Mouse (Mus musculus) retina, adult 2 months (tissue): Measurements from ENCODE around the gene Gpc3.
A peak's percentile ranks its signal among the peaks of the same experiment; 100 is the strongest.

Source experiments
- DNase-seq: peaks from one replicate; pipeline ENCODE4 v3.0.0-alpha.2; 2012; ENCODE audit warnings: low read depth, low spot score

Gene Gpc3

DNA sequence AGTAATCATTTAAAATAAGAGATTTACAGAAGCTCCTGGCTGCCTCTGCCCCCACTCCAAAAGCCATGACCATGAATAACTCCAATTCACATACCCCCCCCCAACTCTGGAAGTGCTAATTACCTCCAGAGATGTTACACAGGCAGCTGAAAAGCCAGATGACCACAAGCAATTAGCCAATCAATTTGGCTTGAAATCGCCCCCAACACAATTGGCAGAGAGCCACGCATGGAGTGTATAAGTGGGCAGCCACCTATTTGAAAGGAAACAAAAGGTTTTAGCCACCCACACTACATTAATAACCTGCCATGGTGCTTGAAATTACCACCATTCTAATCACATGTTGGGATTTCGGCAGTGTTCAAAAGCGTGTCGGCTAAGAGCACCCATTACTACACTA, 55.2 kb downstream of the Gpc3 start:
- no peak for DNase-seq

DNA sequence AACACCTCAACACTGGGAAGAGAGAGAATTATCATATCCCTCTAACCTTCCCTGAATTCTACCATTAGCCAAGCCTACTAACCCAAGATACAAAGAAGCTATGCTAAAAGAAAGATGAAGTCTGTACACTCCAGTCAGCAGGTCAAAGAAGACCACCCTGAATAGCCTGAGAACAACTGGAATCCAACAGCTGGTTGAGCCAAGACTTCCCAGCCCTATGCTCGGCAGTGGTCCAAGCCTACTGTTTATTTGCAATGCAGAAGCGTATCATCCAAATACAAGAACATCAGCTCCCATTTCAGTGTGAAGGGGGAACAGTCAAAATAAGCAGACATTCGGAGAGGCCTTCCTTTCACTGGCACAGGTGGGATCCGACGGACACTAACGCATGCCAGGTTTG, 56.3 kb downstream of the Gpc3 start:
- no peak for DNase-seq

DNA sequence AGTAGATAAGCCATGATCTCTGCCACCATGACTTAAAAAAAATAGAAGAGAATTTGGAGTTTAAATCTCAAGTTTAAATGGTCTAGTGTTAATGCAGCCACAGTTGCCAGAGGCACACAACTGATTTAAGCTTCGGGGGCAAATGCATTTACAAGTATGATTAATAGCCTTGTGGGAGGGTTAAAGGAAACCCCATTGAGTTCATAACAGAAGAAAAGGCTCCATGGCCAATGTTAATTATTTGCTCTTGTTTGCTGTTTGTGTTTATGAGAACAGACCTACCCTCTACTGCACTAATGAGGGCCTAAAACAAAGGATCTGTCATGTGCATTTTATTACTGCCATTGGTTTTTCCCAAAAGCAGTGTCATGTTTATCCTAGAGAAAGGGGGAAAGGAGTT, 62.5 kb downstream of the Gpc3 start:
- no peak for DNase-seq

DNA sequence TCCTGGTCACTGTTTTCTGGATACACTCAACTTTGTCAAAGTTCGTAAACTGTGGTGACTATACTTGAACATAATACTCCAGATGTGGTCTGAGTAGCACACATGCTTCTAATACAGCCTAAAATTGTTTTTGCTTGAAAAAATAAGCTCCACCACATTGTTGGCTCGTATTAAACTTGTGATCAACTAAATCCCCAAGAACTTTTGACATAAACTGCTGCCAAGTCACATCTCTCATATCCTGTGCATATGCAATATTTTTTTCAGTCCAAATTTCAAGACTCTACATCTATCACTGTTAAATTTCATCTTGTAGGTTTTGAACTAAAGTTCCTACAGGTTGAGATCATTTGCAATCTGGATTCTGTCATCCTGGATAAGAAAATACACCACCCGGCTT, 69.1 kb downstream of the Gpc3 start:
- no peak for DNase-seq

DNA sequence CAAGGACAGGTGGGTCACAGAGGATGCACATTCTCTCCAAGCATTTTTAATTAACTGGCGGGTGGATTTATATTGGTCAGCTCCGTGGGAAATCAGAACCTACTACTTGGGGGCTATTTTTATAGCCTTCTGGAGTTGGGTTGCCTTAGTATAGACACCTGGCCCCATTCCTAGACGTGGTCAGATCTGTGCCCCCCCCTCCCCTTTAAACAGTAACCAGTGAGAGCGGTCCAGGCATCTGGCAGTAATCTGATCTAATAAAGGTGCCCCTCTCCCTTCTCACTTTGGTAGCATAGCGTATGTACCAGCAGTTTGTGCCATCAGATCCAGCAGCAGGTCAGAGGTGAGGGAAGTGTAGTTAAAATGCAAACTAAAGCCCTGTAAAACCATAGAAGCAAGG, 76.5 kb downstream of the Gpc3 start:
- no peak for DNase-seq

DNA sequence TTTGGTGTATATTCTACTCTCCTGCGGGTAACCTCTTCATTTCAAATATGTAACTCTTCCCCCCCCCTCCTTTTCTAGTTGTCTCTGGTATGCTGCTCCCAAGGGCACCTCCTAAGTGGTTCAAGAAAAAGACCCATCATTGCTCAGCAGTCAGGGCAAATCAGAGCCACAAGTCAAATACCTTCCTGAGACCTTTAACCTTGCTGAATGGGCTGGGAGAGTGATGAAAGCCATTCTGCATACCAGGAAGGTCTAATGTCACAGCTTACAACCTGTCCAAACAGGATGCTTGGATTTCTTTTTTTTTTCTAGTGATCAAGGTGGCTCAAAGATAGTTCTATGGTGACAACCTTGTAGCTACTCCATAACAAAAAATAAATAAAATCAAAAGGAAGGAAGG, 80.0 kb downstream of the Gpc3 start:
- no peak for DNase-seq

DNA sequence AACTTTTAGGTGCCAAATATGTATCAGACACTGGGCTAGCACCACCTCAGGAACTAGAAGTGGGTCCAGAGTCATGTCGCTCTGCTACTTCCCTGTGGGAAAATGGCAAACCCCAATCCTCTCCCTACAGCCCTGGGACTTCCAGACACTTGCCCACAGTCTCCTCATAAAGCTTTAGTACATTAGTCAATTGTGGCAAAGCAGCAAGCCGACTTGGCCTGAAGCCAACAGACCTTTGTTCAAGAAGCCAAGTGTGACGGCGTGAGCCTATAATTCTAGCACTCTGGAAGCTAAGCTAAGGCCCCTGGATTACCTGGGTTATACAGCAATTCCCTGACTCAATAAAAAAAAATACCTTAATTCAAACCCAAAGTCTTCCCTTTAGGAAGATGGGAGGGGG, 80.7 kb downstream of the Gpc3 start:
- DNase-seq, result no peak

DNA sequence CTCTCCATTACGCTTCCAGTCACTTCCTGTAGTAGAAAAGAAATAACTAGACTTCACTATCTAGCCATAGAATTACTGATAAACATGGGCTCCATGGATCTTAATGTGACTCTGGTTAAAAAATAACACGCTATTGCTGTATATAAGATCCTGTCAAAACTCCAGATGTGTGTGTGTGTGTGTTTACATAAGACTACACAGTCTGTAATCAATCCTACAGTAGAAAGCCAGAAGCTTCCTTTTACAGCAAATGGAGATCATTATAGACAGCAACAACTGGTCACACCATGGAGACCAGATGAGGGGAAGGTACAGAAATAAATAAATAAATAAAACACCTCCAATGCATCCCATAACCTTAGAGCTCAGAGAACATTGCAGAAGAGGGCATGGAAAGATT, 81.6 kb downstream of the Gpc3 start:
- DNase-seq, result no peak

DNA sequence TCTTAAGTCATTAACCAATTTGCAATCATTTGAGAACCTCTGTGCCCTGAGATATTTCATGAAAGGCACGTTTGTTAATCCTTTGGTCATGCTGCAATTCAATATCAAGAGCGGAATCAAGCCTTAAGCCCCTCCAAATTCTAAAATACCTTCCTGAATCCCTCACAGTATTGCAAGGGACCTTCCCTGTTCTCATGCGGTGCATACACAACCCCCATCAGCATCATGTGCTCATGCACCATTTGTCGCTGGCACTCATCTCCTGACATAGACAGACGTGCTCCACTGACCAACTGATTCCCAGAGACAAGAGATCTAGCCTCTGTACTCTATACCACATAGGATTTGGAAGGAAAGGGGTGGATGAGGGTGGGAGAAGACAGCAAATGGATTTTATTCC, 87.7 kb downstream of the Gpc3 start:
- DNase-seq, result no peak

DNA sequence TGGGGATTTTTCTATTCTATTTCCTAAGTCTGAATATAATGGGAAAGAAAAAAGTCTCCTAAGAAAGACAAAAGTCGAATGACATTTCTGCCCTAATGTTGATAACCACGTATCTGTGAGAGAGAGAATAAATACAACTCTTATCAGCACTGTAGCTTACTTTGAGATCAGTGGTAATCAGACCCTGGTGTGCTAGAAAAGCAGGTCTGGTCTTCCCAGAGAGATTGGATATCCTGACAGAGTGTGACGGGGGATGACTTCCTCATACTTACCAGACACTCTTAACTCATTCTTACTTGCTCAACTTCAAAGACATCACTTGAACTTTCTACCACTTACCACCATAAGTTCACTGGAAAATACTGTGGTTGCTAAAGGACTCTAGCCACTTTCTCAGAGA, 88.6 kb downstream of the Gpc3 start:
- DNase-seq, result no peak

DNA sequence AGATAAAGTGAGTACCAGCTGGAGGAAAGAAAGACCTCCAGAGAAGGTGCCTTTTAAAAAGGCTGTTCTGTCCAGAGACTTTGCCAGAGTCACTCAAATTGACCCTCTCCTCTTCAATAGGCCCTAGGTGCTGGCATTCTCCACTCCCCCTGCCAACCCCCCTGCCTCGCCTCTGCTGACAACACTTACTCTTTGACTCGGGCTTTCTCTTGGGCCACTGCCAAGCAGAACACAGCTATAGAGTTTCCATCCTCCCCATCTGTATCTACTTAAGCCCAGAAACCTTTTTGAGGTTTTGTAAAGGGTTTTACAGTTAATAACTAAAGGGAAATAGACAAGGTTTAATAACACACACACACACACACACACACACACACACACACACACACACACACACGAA, 99.2 kb downstream of the Gpc3 start:
- no peak for DNase-seq

DNA sequence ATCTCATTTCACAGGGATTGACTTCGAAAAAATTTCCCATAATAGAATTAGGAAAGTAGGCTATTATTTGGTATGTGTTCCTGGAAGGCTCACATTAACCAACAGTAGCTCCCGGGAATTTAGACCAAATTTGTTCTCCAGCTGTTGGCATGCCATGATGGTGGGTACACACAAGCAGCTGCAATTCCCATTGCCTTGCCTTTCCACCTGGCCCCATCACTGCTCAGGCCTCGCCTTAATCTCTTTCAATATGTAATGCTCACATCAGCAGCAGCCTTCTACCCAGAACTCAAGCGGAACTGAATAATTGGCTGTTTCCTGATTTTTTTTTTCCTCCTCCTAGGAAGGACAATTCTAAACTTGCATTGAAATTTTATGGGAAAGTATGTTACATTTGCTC, 102.6 kb downstream of the Gpc3 start:
- no peak for DNase-seq

DNA sequence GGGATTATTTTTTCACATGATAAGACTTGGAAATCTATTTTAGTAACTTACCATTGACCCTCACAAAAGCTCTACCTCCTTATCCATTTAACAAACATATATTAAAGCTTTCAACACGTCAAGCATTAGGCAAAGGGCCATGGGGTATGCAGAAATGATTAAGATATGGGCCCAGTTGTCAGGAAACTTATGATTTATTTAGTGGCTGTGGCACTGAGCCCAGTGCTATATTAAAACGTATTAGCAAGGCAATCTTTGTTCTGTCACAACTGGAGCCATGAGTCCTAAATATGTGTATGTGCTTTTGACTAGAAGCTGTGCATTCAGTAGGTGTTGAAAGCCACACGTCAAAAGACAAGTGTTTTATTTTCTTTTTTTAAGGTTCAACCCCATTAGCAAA, 109.9 kb downstream of the Gpc3 start:
- no peak for DNase-seq

DNA sequence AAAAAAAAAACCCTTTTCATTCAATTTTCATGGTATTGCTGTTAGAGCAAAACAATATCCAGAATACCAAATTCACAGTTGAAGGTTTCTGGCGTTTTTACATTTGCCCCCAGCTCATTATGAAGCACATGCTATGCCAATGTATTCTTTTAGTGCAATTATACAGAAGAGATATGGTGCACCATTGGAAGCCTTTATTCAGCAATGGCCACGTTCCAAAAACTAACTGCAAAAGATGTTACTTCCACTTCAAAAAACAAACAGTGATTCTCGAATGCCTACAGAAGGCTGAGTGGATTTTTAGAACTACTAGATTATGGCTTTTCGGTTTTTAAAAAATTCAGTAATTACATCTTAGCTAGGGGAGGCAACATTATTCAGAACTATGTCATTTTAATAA, 124.3 kb downstream of the Gpc3 start:
- DNase-seq, result no peak

DNA sequence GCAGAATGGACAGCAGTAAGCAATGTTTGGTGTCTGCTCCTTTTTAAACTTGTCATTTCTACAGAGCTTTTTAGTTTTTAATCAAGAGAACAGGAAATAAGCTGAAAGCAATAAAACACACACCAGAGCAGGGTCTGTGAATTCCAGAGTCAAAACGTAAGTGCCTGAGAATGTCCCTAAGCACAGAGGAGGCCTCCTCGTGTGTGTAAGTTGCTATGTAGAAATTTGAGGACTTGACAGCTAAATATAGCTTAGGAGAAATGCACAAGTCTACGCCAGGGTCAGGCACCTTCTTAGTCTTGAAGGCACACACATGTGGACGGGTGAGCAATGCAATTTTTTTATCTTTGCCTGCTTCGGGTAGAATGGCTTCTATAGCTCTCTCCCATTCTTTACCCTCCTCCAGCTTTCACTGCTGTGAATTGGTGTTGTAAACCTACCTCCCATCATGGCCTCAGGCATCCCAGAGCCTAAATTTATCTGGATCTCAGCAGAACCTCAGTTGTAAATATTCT, 158.6 kb downstream of the Gpc3 start:
- no peak for DNase-seq

DNA sequence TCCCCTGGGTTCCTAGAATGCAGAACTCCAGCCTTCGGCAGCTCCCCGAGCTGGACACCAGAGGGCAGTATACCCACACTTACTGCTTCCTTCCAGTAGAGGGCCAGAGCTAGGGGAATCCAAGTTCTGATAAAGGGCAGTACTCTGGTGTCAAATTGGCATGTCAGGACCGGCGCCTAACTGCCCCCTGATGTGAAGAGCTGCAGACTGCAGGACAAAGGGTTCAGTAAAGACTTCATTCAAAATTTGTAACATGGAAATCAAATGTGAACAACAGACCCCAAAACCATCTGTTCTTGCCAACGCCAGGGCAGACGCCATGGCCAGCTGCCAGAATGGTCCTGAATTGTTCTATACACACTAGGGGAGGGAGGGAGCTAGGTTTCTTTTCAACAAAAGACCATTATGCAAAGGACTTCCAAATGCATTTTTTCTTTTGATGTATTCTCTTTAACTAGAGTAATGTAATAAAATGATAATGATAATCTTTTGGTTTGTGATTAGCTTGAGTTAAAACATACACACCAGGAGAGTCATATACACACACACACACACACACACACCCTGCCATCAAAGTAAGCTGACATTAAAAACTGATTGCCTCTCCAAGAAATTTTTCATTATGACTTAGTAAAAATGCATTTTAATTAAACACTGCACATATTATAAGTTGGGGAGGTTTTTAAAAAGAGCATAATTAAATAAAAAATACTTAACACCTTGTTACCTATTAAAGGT, 160.1 kb downstream of the Gpc3 start:
- peak; percentile 26 for DNase-seq

DNA sequence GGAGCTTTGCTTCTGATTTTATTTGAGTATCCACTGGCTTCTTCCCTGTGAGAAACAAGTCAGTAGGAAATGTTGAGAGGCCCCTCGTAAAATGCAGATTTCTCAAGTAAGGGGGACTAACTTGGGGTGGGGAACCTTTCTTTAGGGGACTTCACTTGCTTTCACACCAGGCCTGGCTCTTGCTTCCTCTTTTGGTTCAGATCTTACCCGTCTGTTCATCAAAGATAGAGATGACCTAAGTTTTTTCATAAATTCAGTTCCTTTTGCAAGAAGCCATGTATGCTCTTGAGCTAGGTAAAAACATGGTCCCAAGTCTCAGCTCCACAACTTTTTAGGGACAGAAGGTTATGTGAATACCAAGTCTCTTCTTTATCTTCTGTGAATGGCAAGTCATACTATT, 164.6 kb downstream of the Gpc3 start:
- no peak for DNase-seq

DNA sequence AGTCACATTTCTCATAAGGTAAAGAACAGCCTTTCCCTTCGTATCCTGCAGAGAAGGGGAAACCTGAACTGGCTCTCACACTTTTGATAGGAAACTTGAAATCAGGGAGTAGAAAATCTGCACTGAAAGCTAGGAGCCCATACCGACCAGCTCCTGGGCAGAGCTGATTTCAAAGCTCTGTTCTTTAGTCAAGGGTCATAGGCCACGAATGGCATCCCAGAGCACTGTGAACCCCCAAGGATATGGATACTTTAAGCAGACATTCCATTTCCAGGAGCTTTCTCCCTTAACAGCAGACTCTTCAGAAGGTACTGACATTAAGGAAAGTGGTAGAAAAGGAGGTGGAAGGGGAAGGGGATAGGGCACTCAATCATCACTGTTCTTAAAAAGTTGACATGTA, 165.3 kb downstream of the Gpc3 start:
- DNase-seq, result no peak

DNA sequence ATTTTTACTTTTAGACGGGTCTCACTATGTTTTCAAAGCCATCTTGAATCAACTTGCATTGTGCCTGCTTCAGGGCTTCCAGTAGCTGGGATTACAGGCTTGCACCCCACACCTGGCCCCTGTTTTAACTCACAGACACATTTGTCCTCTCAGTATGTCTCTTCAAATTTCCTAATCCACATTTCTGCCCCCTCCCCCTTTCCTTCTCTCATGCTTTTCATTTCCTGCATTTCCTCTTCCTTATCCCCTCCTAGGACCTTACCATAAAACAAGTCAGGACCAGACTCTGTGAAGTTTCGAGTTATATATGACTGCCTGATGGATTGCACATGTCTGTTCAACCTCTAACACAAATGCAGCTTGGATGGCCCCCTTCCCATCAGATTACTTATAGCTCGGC, 167.2 kb downstream of the Gpc3 start:
- no peak for DNase-seq

DNA sequence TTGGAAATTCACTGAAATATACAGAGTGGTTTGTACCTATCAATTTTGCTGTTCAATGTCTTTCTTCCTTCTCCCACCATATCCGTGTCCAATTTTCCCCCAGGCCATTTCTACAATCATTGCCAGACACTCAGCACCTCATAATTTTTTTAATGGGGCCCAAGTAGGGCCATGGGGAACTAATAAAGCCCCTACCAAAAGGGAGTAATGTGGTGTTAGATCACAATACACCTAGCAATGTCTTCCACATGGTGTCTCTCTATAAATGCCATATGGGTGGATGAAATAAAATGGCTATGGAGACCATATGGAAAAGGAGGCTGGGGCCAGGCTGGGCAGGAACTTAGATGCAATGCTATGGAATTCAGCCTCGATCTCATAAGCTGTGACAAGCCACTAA, 168.8 kb downstream of the Gpc3 start:
- DNase-seq, result no peak

DNA sequence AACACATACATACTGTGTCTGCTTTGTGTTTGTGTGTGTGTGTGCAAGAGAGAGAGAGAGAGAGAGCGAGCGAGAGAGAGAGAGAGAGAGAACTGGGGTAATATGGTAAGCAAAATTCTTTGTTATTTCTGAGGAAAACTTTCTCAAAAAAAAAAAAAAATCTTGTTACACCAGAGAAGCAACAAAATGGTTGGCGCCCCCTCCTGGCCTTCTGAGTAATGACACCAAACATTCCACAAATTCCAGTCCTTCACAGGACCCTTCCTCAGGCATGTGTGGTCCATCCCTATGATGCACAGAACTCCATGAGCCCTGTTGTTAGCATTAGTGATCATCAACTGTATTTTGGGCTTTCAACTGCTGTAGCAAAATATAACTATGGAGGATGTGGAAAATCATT, 172.0 kb downstream of the Gpc3 start:
- no peak for DNase-seq

DNA sequence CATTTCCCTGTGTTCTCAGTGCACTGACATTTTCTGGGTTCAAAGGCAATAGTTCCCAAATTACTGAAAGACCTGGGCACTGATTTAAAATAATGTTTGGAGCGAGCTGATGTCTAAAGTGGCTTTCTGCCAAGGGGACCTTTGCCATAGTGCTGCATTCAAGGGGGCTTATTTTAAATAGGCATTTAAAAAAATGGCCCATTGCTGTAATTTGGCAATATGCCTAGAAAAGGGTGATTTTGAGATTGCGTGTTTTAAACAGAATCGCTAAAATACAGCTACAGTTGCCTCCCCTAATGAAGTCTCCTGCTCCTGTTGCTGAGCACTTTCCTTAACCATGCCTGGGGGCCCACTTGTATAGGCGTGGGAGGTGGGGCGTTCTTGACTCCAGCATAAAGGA, 174.3 kb downstream of the Gpc3 start:
- DNase-seq, result no peak

DNA sequence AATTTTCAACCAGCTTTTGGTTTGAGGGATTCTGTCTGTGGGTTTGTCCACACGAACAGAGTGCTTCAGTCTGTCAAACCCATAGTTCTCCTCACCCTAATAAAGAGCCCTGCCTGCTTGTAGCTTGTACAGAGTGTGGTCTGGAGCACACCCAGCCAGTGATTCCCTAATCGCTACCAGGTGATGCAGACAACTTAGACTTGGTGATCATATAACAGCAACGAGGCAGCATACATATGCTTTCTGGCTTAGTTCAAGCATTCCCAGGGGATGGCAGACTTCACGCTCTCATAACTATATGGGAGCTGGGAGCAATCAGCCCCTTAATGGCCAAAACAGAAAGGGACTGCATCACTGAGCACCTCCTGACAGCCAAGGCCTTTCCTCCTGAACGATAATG, 188.1 kb downstream of the Gpc3 start:
- no peak for DNase-seq

DNA sequence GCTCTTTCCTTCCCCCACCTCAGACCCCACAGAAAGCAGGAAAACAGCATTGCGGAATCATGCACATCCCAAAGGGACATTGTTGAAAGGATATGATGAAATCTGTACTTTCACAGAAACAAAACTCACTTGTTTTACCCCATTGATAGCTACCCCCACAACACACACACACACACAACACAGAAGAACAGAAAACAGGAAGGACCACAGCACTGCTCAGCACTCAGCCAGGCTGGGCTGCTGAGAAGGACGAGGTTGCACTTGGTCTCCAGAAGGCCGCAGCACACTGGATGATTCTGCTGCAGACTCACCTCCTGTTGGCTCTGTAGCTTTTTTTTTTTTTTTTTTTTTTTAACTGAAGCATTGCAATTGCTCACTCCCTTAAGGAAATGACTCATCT, 193.9 kb downstream of the Gpc3 start:
- no peak for DNase-seq
